Comparison of ENCODE assay signal across 15 mouse cellular contexts in genomic region chr2:170151470-170151869, GRCm38 (mm10). TPM values are rescaled to one million over a fixed set of nuclear protein-coding genes. Genes with fewer than 3 reads are reported as not detected.
DNase-seq lines count a peak whose midpoint lies in the region; ATAC-seq and TF ChIP-seq lines count a peak whose summit lies in the region.
"Had no signal": no experiment of that assay in that cellular context is flagged by ENCODE, and none has a peak within 500 bp of the region (broad histone marks: within the 10 kb centered on the region; RNA-seq: fewer than 3 reads in every experiment).

No protein-coding gene starts in this region.

- no peak for DNase-seq in lung, postnatal 36 days
- DNase-seq in embryo, embryonic 10.5 days (ENCODE audit: low spot score): no peak
- DNase-seq: cerebellum, adult 18-20 months; kidney, adult 18-20 months; kidney, postnatal 36 days had no signal

- ATAC-seq in lung, embryonic 15.5 days (ENCODE audit: borderline replicate concordance, extremely low read depth, low FRiP score, low TSS enrichment): no peak
- peak; percentile 65 for ATAC-seq in erythroid progenitor cell, adult 5-6 weeks (replicated peaks; ENCODE audit: low FRiP score, poor library complexity, severe bottlenecking)
- peak; percentile 79 for ATAC-seq in megakaryocyte-erythroid progenitor cell, adult 5-6 weeks (replicated peaks; ENCODE audit: low FRiP score, low TSS enrichment, poor library complexity, severe bottlenecking)
- ATAC-seq in forebrain, embryonic 15.5 days (replicated peaks): no peak
- ATAC-seq: midbrain, embryonic 16.5 days; Patski had no signal

- no peak overlapping the region for H3K9ac ChIP-seq in lung, embryonic 15.5 days
- H3K9ac ChIP-seq in forebrain, embryonic 15.5 days (replicated peaks): no peak overlapping the region
- H3K9ac ChIP-seq: hindbrain, embryonic 15.5 days; neural tube, embryonic 12.5 days had no signal

- no peaks in the 10 kb centered on the region for H3K27me3 ChIP-seq in lung, embryonic 15.5 days
- H3K27me3 ChIP-seq in forebrain, embryonic 15.5 days: no peaks in the 10 kb centered on the region
- H3K27me3 ChIP-seq: hindbrain, embryonic 15.5 days; neural tube, embryonic 12.5 days; Patski had no signal

- 56% methylated on average over 8 of the region's 8 CpGs for WGBS in lung, embryonic 15.5 days
- 57% methylated on average over 8 of the region's 8 CpGs for WGBS in bone marrow, adult 2 months
- 80% methylated on average over 8 of the region's 8 CpGs for WGBS in forebrain, embryonic 15.5 days

- no peak overlapping the region for H3K4me2 ChIP-seq in lung, embryonic 15.5 days
- H3K4me2 ChIP-seq in forebrain, embryonic 15.5 days (replicated peaks): no peak overlapping the region
- H3K4me2 ChIP-seq: hindbrain, embryonic 15.5 days; neural tube, embryonic 12.5 days had no signal

- no peak overlapping the region for H3K4me3 ChIP-seq in lung, embryonic 15.5 days
- peak overlapping the region; percentile 57 for H3K4me3 ChIP-seq in bone marrow, adult 2 months (replicated peaks; ENCODE audit: control insufficient read depth, low read depth, low read length)
- no peak overlapping the region for H3K4me3 ChIP-seq in forebrain, embryonic 15.5 days
- H3K4me3 ChIP-seq: hindbrain, embryonic 15.5 days; limb, embryonic 10.5 days; neural tube, embryonic 12.5 days had no signal

- H3K27ac ChIP-seq in lung, embryonic 15.5 days: peak overlapping the region; percentile 51
- H3K27ac ChIP-seq in bone marrow, adult 2 months (ENCODE audit: control insufficient read depth, insufficient read depth, low read depth, low read length, poor library complexity): peak overlapping the region; percentile 67
- no peak overlapping the region for H3K27ac ChIP-seq in forebrain, embryonic 15.5 days (replicated peaks)
- H3K27ac ChIP-seq: hindbrain, embryonic 15.5 days; limb, embryonic 10.5 days; neural tube, embryonic 12.5 days had no signal

- no peaks in the 10 kb centered on the region for H3K36me3 ChIP-seq in lung, embryonic 15.5 days
- H3K36me3 ChIP-seq in forebrain, embryonic 15.5 days: no peaks in the 10 kb centered on the region
- H3K36me3 ChIP-seq: hindbrain, embryonic 15.5 days; limb, embryonic 10.5 days; neural tube, embryonic 12.5 days had no signal

- no peak for TF ChIP-seq CTCF in bone marrow, adult 2 months (IDR thresholded peaks at IDR 0.05; ENCODE audit: control insufficient read depth, insufficient read depth, low read length)

- TF ChIP-seq POLR2A in bone marrow, adult 2 months (IDR thresholded peaks at IDR 0.05; ENCODE audit: borderline replicate concordance, control insufficient read depth, low read depth, low read length): peak; percentile 39; the same call in 1 of the 2 replicates

- H3K9me3 ChIP-seq in lung, embryonic 15.5 days: no peaks in the 10 kb centered on the region
- H3K9me3 ChIP-seq in forebrain, embryonic 15.5 days: no peaks in the 10 kb centered on the region
- H3K9me3 ChIP-seq: hindbrain, embryonic 15.5 days; limb, embryonic 10.5 days; neural tube, embryonic 12.5 days had no signal

- peaks cover 58% of the 10 kb centered on the region for H3K4me1 ChIP-seq in lung, embryonic 15.5 days
- peaks cover 2% of the 10 kb centered on the region; the same call in 1 of the 2 replicates for H3K4me1 ChIP-seq in bone marrow, adult 2 months (ENCODE audit: control insufficient read depth, insufficient read depth, low read length)
- H3K4me1 ChIP-seq in forebrain, embryonic 15.5 days: peaks cover 31% of the 10 kb centered on the region

RNA-seq across cellular contexts. Expression of gene Zfp217, which starts 3.6 kb away (rescaled TPM):
- 5.0 and 5.1 TPM in 2 replicates for polyA plus RNA-seq in lung, embryonic 15.5 days (2015; fragmentation: Nextera tagmentation; extraction: Ambion mirVana)
- polyA plus RNA-seq in bone marrow, adult 2 months (2011; ENCODE audit: insufficient read depth, insufficient read length, low replicate concordance, missing spikeins): 10.1 and 23.7 TPM in 2 replicates
- total RNA-seq in erythroid progenitor cell, adult 5-6 weeks (2015; ENCODE audit: low replicate concordance): 19.7 and 20.9 TPM in 2 replicates
- 25.7 and 33.9 TPM in 2 replicates for total RNA-seq in erythroid progenitor cell, adult 5-6 weeks (2017; ENCODE audit: low replicate concordance)
- total RNA-seq in megakaryocyte-erythroid progenitor cell, adult 5-6 weeks (2014; fragmentation: Nextera tagmentation): 26.3 and 61.7 TPM in 2 replicates
- 16.2 and 30.3 TPM in 2 replicates for total RNA-seq in megakaryocyte-erythroid progenitor cell, adult 5-6 weeks (2017)
- polyA plus RNA-seq in forebrain, embryonic 15.5 days (2015; fragmentation: Nextera tagmentation; extraction: Ambion mirVana): 1.4 and 1.9 TPM in 2 replicates

Comparison
In these comparisons a context has a peak if more than half of its experiments do, and no peak if none do; other contexts are left out.
1. ATAC-seq: peak in erythroid progenitor cell, adult 5-6 weeks (single experiment) and megakaryocyte-erythroid progenitor cell, adult 5-6 weeks (single experiment); none in lung, embryonic 15.5 days (single experiment) and forebrain, embryonic 15.5 days (single experiment).